Mouse (Mus musculus): ENCODE data around the gene Vps4a. TPM values are rescaled to one million over a fixed set of nuclear protein-coding genes. Genes with fewer than 3 reads are reported as not detected.

Vps4a gene
- total RNA-seq, 2 experiments from 2014 or later = 121 to 124 TPM

Other genes with a start within 250 kb of the Vps4a start
- 1 to 10 TPM; 3.0 to 4.1 TPM for gene Has3, start 161.0 kb upstream of the Vps4a start, total RNA-seq (2021)
- 10 to 100 TPM; 29.5 to 31.4 TPM for gene Utp4, start 137.6 kb upstream of the Vps4a start, total RNA-seq (2021)
- gene Sntb2, start 95.5 kb upstream of the Vps4a start, total RNA-seq (2021) = 10 to 100 TPM in 1 of 2 experiments, 1 to 10 TPM in 1; 8.1 to 10.7 TPM
- 10 to 100 TPM; 28.3 to 29.8 TPM for gene Pdf, start 17.4 kb downstream of the Vps4a start, total RNA-seq (2021)
- gene Cog8, start 25.5 kb downstream of the Vps4a start, total RNA-seq (2021) = 10 to 100 TPM; 26.5 to 29.5 TPM
- gene Nip7, start 25.7 kb downstream of the Vps4a start, total RNA-seq (2021) = 10 to 100 TPM; 43.4 to 53.6 TPM
- not detected for gene Tmed6, start 34.4 kb downstream of the Vps4a start, total RNA-seq (2021)
- 10 to 100 TPM; 37.1 to 37.5 TPM for gene Terf2, start 65.3 kb downstream of the Vps4a start, total RNA-seq (2021)
- 10 to 100 TPM; 83.4 to 84.5 TPM for gene Cyb5b, start 119.4 kb downstream of the Vps4a start, total RNA-seq (2021)